ENCODE assay signal across 8 mouse cellular contexts in the genomic region with DNA sequence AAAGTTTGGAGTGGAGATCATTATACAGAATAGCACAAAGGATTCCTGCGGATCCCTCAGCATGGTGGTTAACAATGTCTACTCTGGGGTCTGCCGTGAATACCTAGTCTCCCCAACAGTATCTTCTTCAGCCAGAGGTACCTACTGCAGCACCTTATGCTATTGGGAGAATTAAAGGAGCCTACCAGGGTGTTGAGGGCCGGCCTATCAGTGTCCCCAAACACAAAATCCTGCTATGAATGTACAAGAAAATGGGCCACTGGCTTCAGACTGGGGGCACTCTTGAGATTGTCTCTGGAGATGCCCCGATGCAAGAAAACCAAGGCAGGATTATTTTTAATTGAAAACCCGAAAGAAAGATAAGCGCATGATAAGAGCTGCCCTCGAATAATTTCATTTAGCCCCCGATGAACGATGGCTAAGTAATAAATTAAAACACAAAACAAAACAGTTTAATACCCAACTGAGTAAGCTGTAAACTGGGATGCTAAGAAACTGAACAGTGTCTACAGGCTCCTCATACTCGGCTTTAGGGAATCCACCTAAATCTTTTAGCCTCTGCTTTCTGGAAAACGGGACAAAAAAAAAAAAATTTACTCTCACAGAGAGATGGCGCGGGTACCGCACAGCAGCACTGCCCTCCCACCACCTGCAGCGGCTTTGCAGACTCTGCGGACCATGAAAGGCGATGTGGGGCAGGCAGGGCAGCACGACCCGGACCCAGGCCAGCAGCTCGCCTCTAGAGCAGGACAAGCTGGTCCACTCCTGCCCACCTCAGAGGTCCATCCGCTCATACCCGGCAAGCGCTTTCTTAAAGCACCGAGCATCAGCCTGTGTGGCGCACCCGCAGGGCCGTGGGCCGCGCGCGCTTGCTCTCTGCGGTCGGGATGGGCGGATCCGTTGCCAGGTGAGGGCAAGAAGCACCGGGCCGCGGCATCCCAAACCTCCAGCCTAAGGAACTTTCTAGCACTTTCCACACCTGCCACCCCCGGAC. TPM values are rescaled to one million over a fixed set of nuclear protein-coding genes. Genes with fewer than 3 reads are reported as not detected.
DNase-seq lines count a peak whose midpoint lies in the region; ATAC-seq lines count a peak whose summit lies in the region.

No protein-coding gene starts in this region.

- H3K27me3 ChIP-seq in liver, embryonic 15.5 days = peaks cover 20% of the 10 kb centered on the region
- no peaks in the 10 kb centered on the region for H3K27me3 ChIP-seq in neural tube, embryonic 11.5 days (ENCODE audit: control insufficient read depth, insufficient read depth, low read length)

- H3K27ac ChIP-seq in liver, embryonic 15.5 days (replicated peaks) = peak overlapping the region; percentile 98
- H3K27ac ChIP-seq in neural tube, embryonic 11.5 days (ENCODE audit: low read depth, low read length) = no peak overlapping the region

- peaks cover 40% of the 10 kb centered on the region for H3K4me1 ChIP-seq in liver, embryonic 15.5 days (replicated peaks)
- no peaks in the 10 kb centered on the region for H3K4me1 ChIP-seq in neural tube, embryonic 11.5 days (ENCODE audit: control insufficient read depth, insufficient read depth, low read length)

- peak overlapping the region; percentile 97 for H3K9ac ChIP-seq in liver, embryonic 15.5 days
- peak overlapping the region; percentile 58 for H3K9ac ChIP-seq in neural tube, embryonic 11.5 days (ENCODE audit: low read length)

- H3K4me3 ChIP-seq in liver, embryonic 15.5 days (replicated peaks) = peak overlapping the region; percentile 85
- H3K4me3 ChIP-seq in neural tube, embryonic 11.5 days (ENCODE audit: low read depth, low read length) = peak overlapping the region; percentile 57

- ATAC-seq in granulocyte monocyte progenitor cell, adult 5-6 weeks (replicated peaks; ENCODE audit: poor library complexity, severe bottlenecking) = peak; percentile 13
- ATAC-seq in liver, embryonic 15.5 days (ENCODE audit: insufficient read depth) = peak; percentile 67
- peak; percentile 36 for ATAC-seq in neural tube, embryonic 11.5 days (ENCODE audit: insufficient read depth, low FRiP score, low TSS enrichment)

- peaks cover 6% of the 10 kb centered on the region; the same call in 1 of the 2 replicates for H3K36me3 ChIP-seq in liver, embryonic 15.5 days (replicated peaks)
- H3K36me3 ChIP-seq in neural tube, embryonic 11.5 days (ENCODE audit: control insufficient read depth, insufficient read depth, low read length) = no peaks in the 10 kb centered on the region

- peak; percentile 34 for DNase-seq in 416B (ENCODE audit: low read depth)
- DNase-seq in adrenal gland, adult (ENCODE audit: inconsistent age in 2 of 2, low spot score in 1 of 2) = peak; percentile 47 to 70
- peak; percentile 29 for DNase-seq in embryo, embryonic 11.5 days (ENCODE audit: low read depth, low spot score)
- peak; percentile 71 for DNase-seq in kidney, adult 18-20 months
- peak; percentile 63 for DNase-seq in neural tube, embryonic 11.5 days (ENCODE audit: low spot score)
- peak; percentile 78 for DNase-seq in testis, postnatal 14 days (ENCODE audit: low spot score)

- H3K4me2 ChIP-seq in liver, embryonic 15.5 days = peak overlapping the region; percentile 93
- H3K4me2 ChIP-seq in neural tube, embryonic 11.5 days (ENCODE audit: low read depth) = peak overlapping the region; percentile 61

- 4% methylated on average over 39 of the region's 39 CpGs for WGBS in liver, embryonic 15.5 days (ENCODE audit: insufficient replicate concordance)
- 5% methylated on average over 39 of the region's 39 CpGs for WGBS in neural tube, embryonic 11.5 days

- no peaks in the 10 kb centered on the region for H3K9me3 ChIP-seq in liver, embryonic 15.5 days (replicated peaks)
- no peaks in the 10 kb centered on the region for H3K9me3 ChIP-seq in neural tube, embryonic 11.5 days (ENCODE audit: control insufficient read depth, low read length)

RNA-seq across cellular contexts. Expression of gene Cdr2, which starts 0.9 kb away (rescaled TPM):
- 1.6 and 2.9 TPM in 2 replicates for total RNA-seq in granulocyte monocyte progenitor cell, adult 5-6 weeks (2014; fragmentation: Nextera tagmentation)
- 1.7 and 2.8 TPM in 2 replicates for total RNA-seq in granulocyte monocyte progenitor cell, adult 5-6 weeks (2017)
- 48.6 and 56.8 TPM in 2 replicates for polyA plus RNA-seq in liver, embryonic 15.5 days (2015; fragmentation: Nextera tagmentation; extraction: Ambion mirVana)
- polyA plus RNA-seq in neural tube, embryonic 11.5 days (2014; fragmentation: Nextera tagmentation; extraction: Ambion mirVana) = 17.4 and 17.9 TPM in 2 replicates

RNA-seq across cellular contexts. Expression of gene Mfsd13b, which starts 1.1 kb away (rescaled TPM):
- total RNA-seq in granulocyte monocyte progenitor cell, adult 5-6 weeks (2014; fragmentation: Nextera tagmentation) = not detected in 2 replicates
- not detected in 2 replicates for total RNA-seq in granulocyte monocyte progenitor cell, adult 5-6 weeks (2017)
- polyA plus RNA-seq in liver, embryonic 15.5 days (2015; fragmentation: Nextera tagmentation; extraction: Ambion mirVana) = 0.15 TPM in 1 of 2 replicates, not detected in the other
- polyA plus RNA-seq in neural tube, embryonic 11.5 days (2014; fragmentation: Nextera tagmentation; extraction: Ambion mirVana) = 0.15 TPM in 1 of 2 replicates, not detected in the other

RNA-seq across cellular contexts. Expression of gene Mettl9, which starts 53.0 kb away (rescaled TPM):
- 43.8 and 61.5 TPM in 2 replicates for total RNA-seq in granulocyte monocyte progenitor cell, adult 5-6 weeks (2014; fragmentation: Nextera tagmentation)
- total RNA-seq in granulocyte monocyte progenitor cell, adult 5-6 weeks (2017) = 62.1 and 72.0 TPM in 2 replicates
- polyA plus RNA-seq in liver, embryonic 15.5 days (2015; fragmentation: Nextera tagmentation; extraction: Ambion mirVana) = 42.8 and 43.2 TPM in 2 replicates
- 233 and 246 TPM in 2 replicates for polyA plus RNA-seq in neural tube, embryonic 11.5 days (2014; fragmentation: Nextera tagmentation; extraction: Ambion mirVana)

Comparison
In these comparisons a context has a peak if more than half of its experiments do, and no peak if none do; other contexts are left out.
1. ATAC-seq: peak in every context shown above with its lines; median percentile 67 in liver, embryonic 15.5 days; 36 in neural tube, embryonic 11.5 days; 13 in granulocyte monocyte progenitor cell, adult 5-6 weeks.